Mouse (Mus musculus) adrenal gland (tissue): ENCODE measurements around the gene Gm20850.
"Not testable (repeated sequence)": the region's sequence is repeated elsewhere in the genome, so short reads cannot be mapped to it uniquely, and the experiment has no call there.

Experiments used
- intact Hi-C: fragments of 180-260 bp; cut with DNase I; formaldehyde crosslinking; loops from one replicate; pipeline ENCODE4 v1.15.1; 2025
- long read RNA-seq, 2 experiments: library from polyadenylated mRNA; unstranded; transcript quantifications; one replicate each; pipeline ENCODE4 v2.0.0; 2020; ENCODE audit warnings: borderline replicate concordance in 1 of 2; ENCODE audit not compliant: insufficient replicate concordance in 1 of 2

Gene Gm20850
- long read RNA-seq, experiment 1 = 0 reads
- long read RNA-seq, experiment 2 = 0 reads

DNA sequence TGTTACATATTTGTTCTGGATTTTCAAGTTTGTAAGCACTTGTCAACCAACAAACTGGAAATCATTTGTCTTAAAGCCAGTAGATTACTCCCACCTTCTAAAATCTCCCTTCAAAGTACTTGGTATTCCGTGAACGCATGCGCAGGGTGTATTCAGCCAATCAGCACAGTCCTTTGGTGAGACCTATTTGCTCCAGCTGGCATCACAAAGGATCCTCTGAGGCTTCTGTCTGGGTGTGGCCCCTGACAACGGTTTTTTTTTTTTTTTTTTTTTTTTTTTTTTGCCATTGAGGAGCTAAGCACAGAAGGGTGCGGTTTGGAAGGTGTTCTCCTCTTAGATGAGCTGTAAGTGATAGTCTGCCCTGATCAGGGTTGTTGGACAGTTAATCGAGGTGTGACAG, at the start of gene Gm20850:
Gm20850 (plus strand) TSS at position 301 of the 400 bp plus-strand sequence.
- intact Hi-C loops = not testable (repeated sequence)
